Mouse (Mus musculus): ENCODE data around the gene Gli2. TPM values are rescaled to one million over a fixed set of nuclear protein-coding genes. Genes with fewer than 3 reads are reported as not detected.
A peak's percentile ranks its signal among the peaks of the same experiment; 100 is the strongest.

Gene Gli2
- polyA plus RNA-seq, 1 experiment from 2014 or later, result 17.8 TPM

DNA sequence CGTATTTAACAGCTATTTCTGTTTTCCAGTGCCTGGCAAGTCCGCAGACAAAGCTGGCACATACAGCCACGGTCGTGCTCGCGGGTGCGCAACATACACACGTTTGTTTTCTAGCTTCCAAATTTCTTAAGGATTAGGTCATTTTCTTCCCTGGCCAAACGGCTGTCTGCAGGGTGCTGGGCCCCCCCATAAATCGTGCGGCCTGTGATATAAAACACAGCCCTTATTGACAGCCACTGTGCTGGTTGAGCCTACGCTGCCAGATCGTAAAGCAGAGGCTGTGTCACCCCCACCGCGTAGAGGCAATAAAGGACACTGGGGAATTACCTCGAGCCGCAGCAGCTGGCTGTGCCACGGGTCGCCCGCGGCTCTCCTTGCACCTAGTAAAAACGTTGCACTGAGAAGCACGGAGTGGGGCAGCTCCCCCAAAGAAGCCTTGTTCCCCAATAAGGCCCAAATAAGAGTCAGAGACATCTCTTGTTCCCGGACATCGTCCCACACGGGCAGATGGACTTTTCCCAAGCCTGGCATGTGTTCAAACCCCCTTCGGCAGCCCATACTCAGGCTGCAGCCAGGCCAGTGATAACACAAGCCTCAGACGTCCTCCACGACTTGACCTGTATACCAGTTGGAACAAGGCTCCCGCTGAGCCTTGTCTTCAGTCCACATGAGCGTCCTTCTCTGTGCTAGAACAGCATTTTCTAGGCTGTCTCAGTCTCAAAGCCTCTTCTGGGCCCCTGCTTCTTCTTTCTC is 227.8 kb downstream of the Gli2 start:
- H3K9me3 ChIP-seq (ENCODE audit: control insufficient read depth, low read length), result no peaks in the 10 kb centered on the region
- H3K27ac ChIP-seq (replicated peaks; ENCODE audit: low read depth, low read length), result peak overlapping the region; percentile 80
- H3K4me1 ChIP-seq (ENCODE audit: control insufficient read depth, insufficient read depth, low read length), result peaks cover 20% of the 10 kb centered on the region
- no peaks in the 10 kb centered on the region for H3K27me3 ChIP-seq (ENCODE audit: control insufficient read depth, insufficient read depth, low read length)
- H3K9ac ChIP-seq (ENCODE audit: low read length), result no peak overlapping the region
- 12% methylated on average over 31 of the region's 31 CpGs for WGBS
- H3K4me2 ChIP-seq (ENCODE audit: low read depth, severe bottlenecking), result peak overlapping the region; percentile 15; the same call in 1 of the 2 replicates
- DNase-seq (ENCODE audit: low spot score) (peak; percentile 85), ATAC-seq (ENCODE audit: insufficient number of reproducible peaks, low FRiP score, low TSS enrichment, low read depth) (peak; percentile 93)
- H3K4me3 ChIP-seq (ENCODE audit: low read depth, low read length), result no peak overlapping the region
- H3K36me3 ChIP-seq (ENCODE audit: control insufficient read depth, insufficient read depth, low read length), result no peaks in the 10 kb centered on the region

DNA sequence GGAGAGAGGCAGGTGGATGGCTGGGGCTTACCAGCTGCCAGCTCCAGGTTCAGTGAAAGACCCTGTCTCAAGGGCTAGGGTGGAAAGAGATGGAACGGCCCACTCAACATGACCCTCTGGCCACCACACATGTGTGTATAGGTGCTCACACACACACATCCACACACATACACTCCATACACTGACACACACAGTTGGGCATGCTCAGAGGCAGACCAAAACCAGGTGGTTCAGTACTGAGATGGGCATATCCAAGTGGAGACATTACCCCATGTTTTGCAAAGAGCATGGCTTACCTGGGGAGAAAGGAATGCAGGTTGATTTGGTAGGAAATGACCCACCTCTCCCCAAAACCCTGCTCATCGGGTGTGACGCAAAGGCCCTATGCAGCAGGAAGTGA is 228.4 kb downstream of the Gli2 start:
- Histone ChIP-seq H3K27ac (replicated peaks; ENCODE audit: low read depth, low read length) (peak overlapping the region; percentile 80; the same call in 1 of the 2 replicates), H3K4me2 (ENCODE audit: low read depth, severe bottlenecking) (peak overlapping the region; percentile 15; the same call in 1 of the 2 replicates), H3K9ac (ENCODE audit: low read length) (no peak overlapping the region), H3K36me3 (ENCODE audit: control insufficient read depth, insufficient read depth, low read length) (no peaks in the 10 kb centered on the region), H3K9me3 (ENCODE audit: control insufficient read depth, low read length) (no peaks in the 10 kb centered on the region), H3K27me3 (ENCODE audit: control insufficient read depth, insufficient read depth, low read length) (no peaks in the 10 kb centered on the region), H3K4me3 (ENCODE audit: low read depth, low read length) (no peak overlapping the region), H3K4me1 (ENCODE audit: control insufficient read depth, insufficient read depth, low read length) (peaks cover 20% of the 10 kb centered on the region)
- WGBS, result 34% methylated on average over 3 of the region's 3 CpGs
- DNase-seq (ENCODE audit: low spot score), result no peak
- ATAC-seq (ENCODE audit: insufficient number of reproducible peaks, low FRiP score, low TSS enrichment, low read depth), result peak; percentile 41

DNA sequence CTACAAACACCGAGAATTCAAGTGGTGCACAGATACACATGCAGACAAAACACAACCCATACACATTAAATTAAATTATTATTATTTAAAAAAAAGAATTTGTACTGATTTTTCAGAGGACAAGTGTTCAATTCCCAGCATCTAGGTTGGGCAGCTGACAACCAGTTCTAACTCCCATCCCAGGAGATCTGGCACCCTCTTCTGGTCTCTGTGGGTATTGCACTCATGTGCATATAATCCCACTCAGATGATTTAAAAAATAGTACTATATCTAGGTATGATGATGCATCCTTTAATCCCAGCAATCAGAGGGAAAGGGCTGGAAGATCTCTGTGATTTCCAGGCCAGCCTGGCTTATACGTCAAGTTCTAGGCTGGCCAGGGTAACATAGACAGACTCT is 231.2 kb downstream of the Gli2 start:
- 98% methylated on average over 2 of the region's 2 CpGs for WGBS
- Histone ChIP-seq H3K4me2 (ENCODE audit: low read depth, severe bottlenecking) (no peak overlapping the region), H3K9me3 (ENCODE audit: control insufficient read depth, low read length) (no peaks in the 10 kb centered on the region), H3K36me3 (ENCODE audit: control insufficient read depth, insufficient read depth, low read length) (no peaks in the 10 kb centered on the region), H3K27me3 (ENCODE audit: control insufficient read depth, insufficient read depth, low read length) (no peaks in the 10 kb centered on the region), H3K4me3 (ENCODE audit: low read depth, low read length) (no peak overlapping the region), H3K9ac (ENCODE audit: low read length) (no peak overlapping the region), H3K4me1 (ENCODE audit: control insufficient read depth, insufficient read depth, low read length) (peaks cover 20% of the 10 kb centered on the region), H3K27ac (replicated peaks; ENCODE audit: low read depth, low read length) (no peak overlapping the region)
- ATAC-seq (ENCODE audit: insufficient number of reproducible peaks, low FRiP score, low TSS enrichment, low read depth), result no peak
- DNase-seq (ENCODE audit: low spot score), result peak; percentile 31

DNA sequence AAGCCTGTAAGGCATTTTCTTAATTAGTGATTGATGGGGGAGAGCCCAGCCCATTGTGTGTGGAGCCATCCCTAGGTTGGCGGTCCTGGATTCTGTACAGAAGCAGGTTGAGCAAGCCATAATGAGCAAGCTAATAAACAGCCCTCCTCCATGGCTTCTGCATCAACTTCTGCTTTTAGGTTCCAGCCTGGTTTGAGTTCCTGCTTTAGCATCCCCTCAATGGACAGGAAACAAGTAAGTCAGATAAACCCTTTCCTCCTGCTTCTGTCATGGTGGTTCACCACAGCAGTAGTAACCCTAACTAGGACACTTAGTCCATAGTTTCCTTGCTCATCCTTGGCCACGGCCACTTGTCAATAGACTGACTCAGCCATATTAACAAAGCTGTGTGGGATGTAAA is 238.4 kb downstream of the Gli2 start:
- WGBS, result 95% methylated on average over 2 of the region's 2 CpGs
- Histone ChIP-seq H3K9ac (ENCODE audit: low read length) (no peak overlapping the region), H3K4me3 (ENCODE audit: low read depth, low read length) (no peak overlapping the region), H3K27ac (replicated peaks; ENCODE audit: low read depth, low read length) (no peak overlapping the region), H3K9me3 (ENCODE audit: control insufficient read depth, low read length) (peaks cover 2% of the 10 kb centered on the region; the same call in 1 of the 2 replicates), H3K4me1 (ENCODE audit: control insufficient read depth, insufficient read depth, low read length) (no peaks in the 10 kb centered on the region), H3K4me2 (ENCODE audit: low read depth, severe bottlenecking) (no peak overlapping the region), H3K27me3 (ENCODE audit: control insufficient read depth, insufficient read depth, low read length) (no peaks in the 10 kb centered on the region), H3K36me3 (ENCODE audit: control insufficient read depth, insufficient read depth, low read length) (no peaks in the 10 kb centered on the region)
- DNase-seq (ENCODE audit: low spot score) (no peak), ATAC-seq (ENCODE audit: insufficient number of reproducible peaks, low FRiP score, low TSS enrichment, low read depth) (no peak)

DNA sequence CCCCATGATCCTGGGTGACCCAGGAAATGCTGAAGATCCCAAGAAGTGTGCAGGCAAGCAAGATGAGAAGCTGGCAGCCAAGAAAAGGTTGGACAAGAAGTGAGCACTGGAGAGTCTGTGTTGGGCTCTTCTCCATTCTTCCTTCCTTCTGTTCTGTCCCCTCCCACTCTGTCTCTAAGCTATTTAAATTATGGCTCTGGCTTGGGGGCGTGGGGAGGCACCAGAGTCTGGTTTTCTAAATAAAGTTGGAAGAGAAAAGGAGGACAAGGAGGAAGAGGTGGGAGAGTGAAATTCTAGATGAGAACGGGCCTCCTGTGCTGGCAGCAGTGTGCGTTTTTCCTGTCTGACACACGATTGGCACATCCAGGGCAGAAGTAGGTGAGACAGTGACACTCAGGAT is 243.1 kb downstream of the Gli2 start:
- no peak overlapping the region for H3K9ac ChIP-seq (ENCODE audit: low read length)
- DNase-seq (ENCODE audit: low spot score), result no peak
- no peak overlapping the region for H3K4me3 ChIP-seq (ENCODE audit: low read depth, low read length)
- H3K9me3 ChIP-seq (ENCODE audit: control insufficient read depth, low read length), result peaks cover 2% of the 10 kb centered on the region; the same call in 1 of the 2 replicates
- no peaks in the 10 kb centered on the region for H3K27me3 ChIP-seq (ENCODE audit: control insufficient read depth, insufficient read depth, low read length)
- 60% methylated on average over 4 of the region's 4 CpGs for WGBS
- no peaks in the 10 kb centered on the region for H3K4me1 ChIP-seq (ENCODE audit: control insufficient read depth, insufficient read depth, low read length)
- no peak overlapping the region for H3K4me2 ChIP-seq (ENCODE audit: low read depth, severe bottlenecking)
- no peaks in the 10 kb centered on the region for H3K36me3 ChIP-seq (ENCODE audit: control insufficient read depth, insufficient read depth, low read length)
- H3K27ac ChIP-seq (replicated peaks; ENCODE audit: low read depth, low read length), result no peak overlapping the region
- ATAC-seq (ENCODE audit: insufficient number of reproducible peaks, low FRiP score, low TSS enrichment, low read depth), result no peak

DNA sequence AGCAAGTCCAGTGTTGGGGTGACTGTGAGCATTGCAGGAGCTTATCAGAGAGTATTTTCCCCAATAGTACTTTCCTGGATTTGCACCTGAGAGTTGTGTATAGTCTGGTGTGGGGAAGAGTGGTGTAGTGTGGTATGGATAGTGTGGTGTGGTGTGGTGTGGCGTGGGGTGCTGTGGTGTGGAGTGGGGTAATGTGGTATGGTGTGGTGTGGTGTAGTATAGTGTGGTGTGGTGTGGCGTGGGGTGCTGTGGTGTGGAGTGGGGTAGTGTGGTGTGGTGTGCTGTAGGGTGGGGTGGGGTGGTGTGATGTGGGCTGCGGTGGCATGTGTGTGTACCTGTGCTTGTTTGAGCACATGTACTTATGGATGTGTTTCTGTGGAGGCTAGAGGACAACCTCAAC is 246.7 kb downstream of the Gli2 start:
- no peak overlapping the region for H3K27ac ChIP-seq (replicated peaks; ENCODE audit: low read depth, low read length)
- DNase-seq (ENCODE audit: low spot score) (no peak), ATAC-seq (ENCODE audit: insufficient number of reproducible peaks, low FRiP score, low TSS enrichment, low read depth) (no peak)
- no peak overlapping the region for H3K9ac ChIP-seq (ENCODE audit: low read length)
- H3K4me1 ChIP-seq (ENCODE audit: control insufficient read depth, insufficient read depth, low read length), result no peaks in the 10 kb centered on the region
- H3K27me3 ChIP-seq (ENCODE audit: control insufficient read depth, insufficient read depth, low read length), result no peaks in the 10 kb centered on the region
- peaks cover under 1% of the 10 kb centered on the region; the same call in 1 of the 2 replicates for H3K9me3 ChIP-seq (ENCODE audit: control insufficient read depth, low read length)
- H3K4me3 ChIP-seq (ENCODE audit: low read depth, low read length), result no peak overlapping the region
- no peak overlapping the region for H3K4me2 ChIP-seq (ENCODE audit: low read depth, severe bottlenecking)
- no peaks in the 10 kb centered on the region for H3K36me3 ChIP-seq (ENCODE audit: control insufficient read depth, insufficient read depth, low read length)
- 93% methylated on average over 3 of the region's 3 CpGs for WGBS

DNA sequence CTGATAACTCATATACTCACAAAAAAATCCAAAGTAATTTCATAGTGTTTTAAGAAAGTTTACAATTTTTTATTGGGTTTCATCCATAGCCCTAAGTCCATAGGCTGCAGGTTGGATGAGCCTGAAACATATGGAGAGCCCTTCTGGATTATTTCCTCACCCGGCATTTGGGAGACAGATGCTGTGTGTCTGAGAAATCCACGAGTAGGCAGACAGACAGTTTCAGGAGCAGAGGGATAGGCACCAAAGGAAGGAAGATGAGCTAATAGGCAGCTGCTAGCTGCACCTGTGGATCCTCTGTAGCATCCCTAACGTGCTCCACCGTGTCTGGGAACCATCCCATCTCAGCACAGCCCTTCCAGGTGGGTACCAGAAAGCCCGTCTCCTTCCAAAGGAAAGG is 251.3 kb downstream of the Gli2 start:
- 81% methylated on average over 5 of the region's 5 CpGs for WGBS
- Histone ChIP-seq H3K4me2 (ENCODE audit: low read depth, severe bottlenecking) (no peak overlapping the region), H3K4me1 (ENCODE audit: control insufficient read depth, insufficient read depth, low read length) (peaks cover 8% of the 10 kb centered on the region; the same call in 1 of the 2 replicates), H3K4me3 (ENCODE audit: low read depth, low read length) (no peak overlapping the region), H3K27me3 (ENCODE audit: control insufficient read depth, insufficient read depth, low read length) (no peaks in the 10 kb centered on the region), H3K9ac (ENCODE audit: low read length) (no peak overlapping the region), H3K9me3 (ENCODE audit: control insufficient read depth, low read length) (no peaks in the 10 kb centered on the region), H3K27ac (replicated peaks; ENCODE audit: low read depth, low read length) (no peak overlapping the region), H3K36me3 (ENCODE audit: control insufficient read depth, insufficient read depth, low read length) (no peaks in the 10 kb centered on the region)
- no peak for ATAC-seq (ENCODE audit: insufficient number of reproducible peaks, low FRiP score, low TSS enrichment, low read depth)
- no peak for DNase-seq (ENCODE audit: low spot score)

DNA sequence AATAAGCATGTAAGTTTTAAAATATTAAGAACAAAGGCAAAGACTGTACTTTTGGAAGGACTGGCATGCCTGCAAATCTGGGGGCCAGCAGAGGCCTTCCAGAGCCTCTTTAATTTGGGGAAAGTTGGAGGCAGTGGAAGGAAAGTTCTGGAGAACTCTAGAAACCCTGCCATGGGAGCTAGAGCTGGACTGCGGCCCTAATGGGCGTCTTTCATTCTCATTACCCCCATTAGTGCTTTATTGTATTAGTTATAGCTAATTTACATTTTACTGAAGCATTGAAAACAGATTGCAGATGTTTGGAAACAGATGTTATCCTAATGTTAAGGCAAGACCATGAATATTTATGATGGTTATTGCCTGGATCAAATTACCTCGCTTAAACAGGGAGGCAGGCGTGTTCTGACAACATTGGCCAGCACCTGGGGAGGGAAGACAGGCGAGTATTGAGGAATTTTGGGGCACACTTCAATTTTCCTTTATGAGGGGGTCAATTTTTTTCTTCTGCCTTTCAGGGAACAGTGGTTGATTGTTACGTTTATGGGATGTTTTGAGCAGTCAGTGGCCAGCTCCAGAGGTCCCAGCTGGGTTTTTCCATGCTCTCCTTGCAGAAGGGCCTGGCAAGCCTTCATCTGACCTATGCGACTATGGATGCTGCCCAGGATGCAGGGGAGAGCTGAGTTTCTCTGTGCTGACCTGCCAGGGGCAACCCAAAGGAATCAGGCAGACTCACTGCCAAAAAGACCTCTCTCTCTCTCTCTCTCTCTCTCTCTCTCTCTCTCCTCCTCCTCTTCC is 253.9 kb downstream of the Gli2 start:
- DNase-seq (ENCODE audit: low spot score) (peak; percentile 27), ATAC-seq (ENCODE audit: insufficient number of reproducible peaks, low FRiP score, low TSS enrichment, low read depth) (peak; percentile 45; the same call in 1 of the 2 replicates)
- Histone ChIP-seq H3K4me3 (ENCODE audit: low read depth, low read length) (no peak overlapping the region), H3K36me3 (ENCODE audit: control insufficient read depth, insufficient read depth, low read length) (no peaks in the 10 kb centered on the region), H3K27ac (replicated peaks; ENCODE audit: low read depth, low read length) (peak overlapping the region; percentile 42; the same call in 1 of the 2 replicates), H3K4me2 (ENCODE audit: low read depth, severe bottlenecking) (no peak overlapping the region), H3K9ac (ENCODE audit: low read length) (no peak overlapping the region), H3K27me3 (ENCODE audit: control insufficient read depth, insufficient read depth, low read length) (no peaks in the 10 kb centered on the region), H3K9me3 (ENCODE audit: control insufficient read depth, low read length) (no peaks in the 10 kb centered on the region; the same call in 1 of the 2 replicates), H3K4me1 (ENCODE audit: control insufficient read depth, insufficient read depth, low read length) (peaks cover 8% of the 10 kb centered on the region; the same call in 1 of the 2 replicates)
- WGBS, result 31% methylated on average over 7 of the region's 7 CpGs

All from limb, embryonic 11.5 days (tissue).